Mouse (Mus musculus): ENCODE measurements around the gene Ak4.

Gene Ak4

DNA sequence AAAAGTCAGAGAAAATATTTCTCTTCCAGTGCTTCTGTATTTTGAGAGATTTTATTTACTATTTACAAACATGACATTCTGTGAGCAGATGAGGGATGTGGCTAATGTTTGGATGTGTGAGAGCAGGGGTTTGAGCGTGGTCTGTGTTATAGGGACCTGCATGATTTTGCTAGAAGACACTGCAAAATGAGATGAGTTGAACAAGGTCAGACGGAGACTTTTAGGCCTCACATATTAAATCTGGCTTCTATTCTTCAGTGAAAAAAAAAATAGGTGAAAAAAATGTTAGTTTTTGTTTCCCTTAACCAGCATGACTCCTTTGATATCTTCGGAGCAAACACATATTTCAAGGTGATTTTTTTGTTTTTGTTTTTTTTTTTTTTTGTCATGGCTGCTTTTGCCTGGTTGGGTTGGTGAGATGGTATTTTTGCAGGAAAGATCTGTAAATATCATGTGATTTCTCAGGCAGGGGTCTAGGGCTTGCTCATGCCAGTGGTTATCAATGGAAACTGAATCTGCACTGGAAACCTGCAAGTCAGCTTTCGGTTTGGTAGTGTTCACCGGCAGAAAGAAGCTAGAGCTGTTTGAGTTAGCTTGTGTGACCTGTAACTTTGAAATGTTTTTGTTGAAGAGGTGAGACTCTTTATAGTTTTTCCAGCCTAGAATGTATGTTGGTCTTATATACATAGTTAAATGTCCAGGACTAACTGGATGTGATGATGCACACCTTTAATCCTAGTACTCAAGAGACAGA is 92.9 kb downstream of the Ak4 start:
- no peak for DNase-seq (ENCODE audit: low spot score)

DNA sequence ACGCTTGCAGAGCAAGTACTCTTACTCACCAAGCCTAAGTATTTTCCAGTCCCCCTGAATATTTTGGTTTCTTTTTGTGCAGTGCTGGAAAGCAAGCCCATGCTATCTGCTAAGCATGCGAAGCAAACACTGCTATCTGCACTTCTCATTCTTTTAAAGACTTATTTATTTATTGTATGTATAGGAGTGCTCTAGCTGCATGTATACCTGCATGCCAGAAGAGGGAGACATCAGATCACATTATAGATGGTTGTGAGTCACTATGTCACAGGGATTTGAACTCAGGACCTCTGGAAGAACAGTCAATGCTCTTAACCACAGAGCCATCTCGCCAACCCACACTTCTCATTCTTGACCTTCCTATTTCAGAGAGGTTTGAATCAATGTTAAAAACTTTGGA is 94.2 kb downstream of the Ak4 start:
- DNase-seq (ENCODE audit: low spot score), result no peak

GRCm38 (mm10) chr4:101515853-101516252 is 96.8 kb downstream of the Ak4 start:
- DNase-seq (ENCODE audit: low spot score), result no peak

Data from layer of hippocampus, adult 9-10 months (tissue).